Mouse (Mus musculus) CH12.LX (cell line): ENCODE measurements around the gene Fgf12. TPM values are rescaled to one million over a fixed set of nuclear protein-coding genes. Genes with fewer than 3 reads are reported as not detected.
A peak's percentile ranks its signal among the peaks of the same experiment; 100 is the strongest.

Experiments
- DNase-seq: peaks from one replicate; pipeline ENCODE4 v3.0.0-alpha.2; 2013; ENCODE audit errors: extremely low read depth
- H3K27ac ChIP-seq: 2 replicates; pipeline ENCODE4 v1.5.1; 2012; ENCODE audit warnings: low read depth, mild to moderate bottlenecking, control low read depth, moderate library complexity; ENCODE audit not compliant: insufficient read depth
- H3K27me3 ChIP-seq: replicated peaks from 2 replicates; pipeline ENCODE3; 2012; ENCODE audit warnings: inconsistent platforms
- H3K36me3 ChIP-seq, 2 experiments: replicated peaks in 1 of 2; 2 replicates each; pipeline versions ENCODE3 to v1.6.1; 2012; ENCODE audit warnings: inconsistent platforms in 1 of 2, low read length in 1 of 2, mild to moderate bottlenecking in 1 of 2, mixed read lengths in 1 of 2, moderate library complexity in 1 of 2; ENCODE audit not compliant: control insufficient read depth in 1 of 2, insufficient read depth in 1 of 2
- H3K4me1 ChIP-seq, 2 experiments: 2 replicates each; pipeline ENCODE4 v1.6.1; 2012; ENCODE audit warnings: inconsistent platforms in 1 of 2, moderate library complexity in 1 of 2; ENCODE audit not compliant: insufficient read depth in 2 of 2, control insufficient read depth in 1 of 2
- H3K4me2 ChIP-seq: 2 replicates; pipeline ENCODE4 v1.6.1; 2012; ENCODE audit warnings: low read depth, mild to moderate bottlenecking, control low read depth; ENCODE audit not compliant: poor library complexity, insufficient read depth, severe bottlenecking
- H3K4me3 ChIP-seq, 3 experiments: fragments of 150-350 bp in 1 of 3; sonication (generic) in 1 of 3; replicated peaks in 1 of 3; 2 replicates each; pipeline versions ENCODE3 to v1.5.1; 2011 to 2012; ENCODE audit warnings: low read depth in 2 of 3, low read length in 2 of 3, mild to moderate bottlenecking in 2 of 3, moderate library complexity in 2 of 3, control low read depth in 1 of 3, improper control_type of control experiment in 1 of 3, inconsistent platforms in 1 of 3, mixed read lengths in 1 of 3; ENCODE audit not compliant: poor library complexity in 1 of 3
- H3K79me2 ChIP-seq: replicated peaks from 2 replicates; pipeline ENCODE4 v1.6.1; 2012; ENCODE audit warnings: mild to moderate bottlenecking, moderate library complexity; ENCODE audit not compliant: control insufficient read depth, poor library complexity, insufficient read depth, severe bottlenecking; ENCODE audit errors: extremely low read depth
- H3K9ac ChIP-seq: 2 replicates; pipeline ENCODE4 v1.6.1; 2012; ENCODE audit warnings: low read depth, mild to moderate bottlenecking, control low read depth, moderate library complexity; ENCODE audit not compliant: insufficient read depth
- H3K9me3 ChIP-seq: replicated peaks from 2 replicates; pipeline ENCODE3; 2012; ENCODE audit warnings: low read length, inconsistent platforms, mixed read lengths
- CTCF ChIP-seq, 2 experiments: IDR thresholded peaks in 1 of 2; conservative IDR thresholded peaks in 1 of 2; 2 replicates each; pipeline ENCODE4 v1.5.1; 2011 to 2012; ENCODE audit warnings: low read depth in 2 of 2, low read length in 2 of 2, improper control_type of control experiment in 1 of 2, inconsistent platforms in 1 of 2, mild to moderate bottlenecking in 1 of 2, moderate library complexity in 1 of 2
- E2F4 ChIP-seq: IDR thresholded peaks from 2 replicates; pipeline ENCODE4 v1.6.1; 2011; ENCODE audit warnings: low read depth, low read length, improper control_type of control experiment; ENCODE audit not compliant: insufficient replicate concordance
- ELF1 ChIP-seq: IDR thresholded peaks from 2 replicates; pipeline ENCODE4 v1.6.1; 2014; ENCODE audit warnings: low read depth, mild to moderate bottlenecking, inconsistent platforms, low read length, improper control_type of control experiment
- EP300 ChIP-seq: IDR thresholded peaks from 2 replicates; pipeline ENCODE4 v1.6.1; 2011; ENCODE audit warnings: low read length, improper control_type of control experiment
- ETS1 ChIP-seq: conservative IDR thresholded peaks from 2 replicates; pipeline ENCODE4 v1.6.1; 2012; ENCODE audit warnings: low read depth, mild to moderate bottlenecking, inconsistent platforms, low read length, improper control_type of control experiment, moderate library complexity
- GABPA ChIP-seq: IDR thresholded peaks from 2 replicates; pipeline ENCODE4 v1.6.1; 2012; ENCODE audit warnings: low read depth, low read length, improper control_type of control experiment, inconsistent platforms; ENCODE audit not compliant: insufficient replicate concordance
- JUN ChIP-seq: IDR thresholded peaks from 2 replicates; pipeline ENCODE4 v1.6.1; 2011; ENCODE audit warnings: low read depth, mild to moderate bottlenecking, low read length, improper control_type of control experiment, moderate library complexity; ENCODE audit not compliant: insufficient read depth
- JUND ChIP-seq: conservative IDR thresholded peaks from 2 replicates; pipeline ENCODE4 v1.6.1; 2011; ENCODE audit warnings: low read depth, low read length, improper control_type of control experiment
- MAZ ChIP-seq: IDR thresholded peaks from 2 replicates; pipeline ENCODE4 v1.6.1; 2012; ENCODE audit warnings: low read depth, mild to moderate bottlenecking, inconsistent platforms, low read length, improper control_type of control experiment, moderate library complexity
- MXI1 ChIP-seq: IDR thresholded peaks from 2 replicates; pipeline ENCODE4 v1.6.1; 2011; ENCODE audit warnings: mild to moderate bottlenecking, low read depth, low read length, improper control_type of control experiment
- NELFE ChIP-seq: IDR thresholded peaks from 2 replicates; pipeline ENCODE4 v1.6.1; 2011; ENCODE audit warnings: low read depth, low read length, improper control_type of control experiment
- NRF1 ChIP-seq: IDR thresholded peaks from 2 replicates; pipeline ENCODE4 v1.6.1; 2014; ENCODE audit warnings: low read depth, mild to moderate bottlenecking, inconsistent platforms, low read length, improper control_type of control experiment, moderate library complexity
- POLR2A ChIP-seq: IDR thresholded peaks from 2 replicates; pipeline ENCODE4 v1.6.1; 2011; ENCODE audit warnings: low read depth, mild to moderate bottlenecking, improper control_type of control experiment, low read length
- POLR2AphosphoS2 ChIP-seq: IDR thresholded peaks from 2 replicates; pipeline ENCODE4 v1.6.1; 2011; ENCODE audit warnings: low read depth, low read length, improper control_type of control experiment
- RAD21 ChIP-seq: IDR thresholded peaks from 2 replicates; pipeline ENCODE4 v1.6.1; 2011; ENCODE audit warnings: low read depth, mild to moderate bottlenecking, low read length, improper control_type of control experiment, moderate library complexity
- SMC3 ChIP-seq: IDR thresholded peaks from 2 replicates; pipeline ENCODE4 v1.6.1; 2011; ENCODE audit warnings: low read depth, low read length, improper control_type of control experiment
- TCF12 ChIP-seq: IDR thresholded peaks from 2 replicates; pipeline ENCODE4 v1.6.1; 2014; ENCODE audit warnings: low read depth, mild to moderate bottlenecking, inconsistent platforms, low read length, improper control_type of control experiment
- UBTF ChIP-seq: IDR thresholded peaks from 2 replicates; pipeline ENCODE4 v1.6.1; 2012; ENCODE audit warnings: low read depth, mild to moderate bottlenecking, inconsistent platforms, low read length, improper control_type of control experiment, moderate library complexity
- USF1 ChIP-seq: IDR thresholded peaks from 2 replicates; pipeline ENCODE4 v1.6.1; 2014; ENCODE audit warnings: low read depth, mild to moderate bottlenecking, inconsistent platforms, low read length, improper control_type of control experiment
- USF2 ChIP-seq: conservative IDR thresholded peaks from 2 replicates; pipeline ENCODE4 v1.6.1; 2011; ENCODE audit warnings: low read depth, low read length, improper control_type of control experiment
- ZC3H11A ChIP-seq: IDR thresholded peaks from 2 replicates; pipeline ENCODE4 v1.6.1; 2012; ENCODE audit warnings: low read depth, mild to moderate bottlenecking, inconsistent platforms, low read length, improper control_type of control experiment
- ZMIZ1 ChIP-seq: IDR thresholded peaks from 2 replicates; pipeline ENCODE4 v1.6.1; 2012; ENCODE audit warnings: low read depth, mild to moderate bottlenecking, inconsistent platforms, low read length, improper control_type of control experiment
- ZNF384 ChIP-seq: IDR thresholded peaks from 2 replicates; pipeline ENCODE4 v1.6.1; 2012; ENCODE audit warnings: low read depth, low read length, improper control_type of control experiment, inconsistent platforms
- dilution Hi-C: fragments of 300-500 bp; cut with MboI; formaldehyde crosslinking; loops from 2 replicates; pipeline ENCODE4 v1.14.3; 2020; ENCODE audit warnings: low sequenced_read_pairs; ENCODE audit not compliant: extremely low pct_unique_long_range_greater_than_20kb, extremely low pct_ligation_motif_present
- in situ Hi-C: fragments of 300-500 bp; cut with MboI; formaldehyde crosslinking; loops from 3 replicates; pipeline ENCODE4 v1.14.3; 2019; ENCODE audit warnings: low sequenced_read_pairs, low pct_ligation_motif_present, low pct_unique_long_range_greater_than_20kb, mixed read lengths
- polyA plus RNA-seq: library from polyadenylated mRNA; unstranded; fragments of >175 nt; gene quantifications from 2 replicates; pipeline ENCODE4 v1.2.1, GENCODE M21; 2012; ENCODE audit warnings: low read depth; ENCODE audit not compliant: insufficient read length
- total RNA-seq, 2 experiments: library from RNA; depleted of rRNA; stranded (reverse); fragments of 300-350 nt in 1 of 2; fragments of >200 nt in 1 of 2; gene quantifications; 2 replicates each; pipeline ENCODE4 v1.2.3; 2012 to 2014

The Fgf12 gene
- total and polyA plus RNA-seq, 3 experiments, result not detected

DNA sequence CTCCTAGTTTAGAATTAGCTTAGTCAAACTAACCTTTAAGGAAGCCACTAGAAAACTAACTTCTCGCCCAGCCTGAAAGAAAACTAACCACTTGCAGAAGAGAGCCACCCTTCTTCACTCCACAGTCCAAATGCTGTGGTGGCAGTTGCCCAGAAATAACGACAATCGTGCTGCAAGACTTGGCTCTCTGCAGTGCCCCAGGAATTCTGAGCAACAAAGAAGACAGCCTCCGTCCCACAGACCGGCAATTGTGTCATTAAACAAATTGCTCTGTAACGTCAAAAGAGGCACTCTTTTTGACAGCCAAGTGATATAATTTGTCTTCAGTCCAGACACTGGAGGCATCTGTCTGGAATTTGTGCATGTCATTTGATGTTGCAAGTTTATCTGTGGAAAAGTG is 261.2 kb downstream of the Fgf12 start:
- dilution Hi-C loops, result no loop called here
- no peak for TF ChIP-seq ZC3H11A
- no peak overlapping the region for H3K27ac ChIP-seq
- in situ Hi-C loops, result loop anchor here (25.0 kb wide), 1 partner anchor 1029 kb away; no protein-coding TSS in a partner anchor
- no peak for DNase-seq
- H3K36me3 ChIP-seq, result no peaks in the 10 kb centered on the region
- H3K79me2 ChIP-seq, result no peaks in the 10 kb centered on the region
- peaks cover 3% of the 10 kb centered on the region for H3K9me3 ChIP-seq
- no peaks in the 10 kb centered on the region for H3K4me1 ChIP-seq
- H3K27me3 ChIP-seq, result no peaks in the 10 kb centered on the region
- H3K9ac ChIP-seq, result no peak overlapping the region
- H3K4me2 ChIP-seq, result no peak overlapping the region
- no peak overlapping the region for H3K4me3 ChIP-seq

DNA sequence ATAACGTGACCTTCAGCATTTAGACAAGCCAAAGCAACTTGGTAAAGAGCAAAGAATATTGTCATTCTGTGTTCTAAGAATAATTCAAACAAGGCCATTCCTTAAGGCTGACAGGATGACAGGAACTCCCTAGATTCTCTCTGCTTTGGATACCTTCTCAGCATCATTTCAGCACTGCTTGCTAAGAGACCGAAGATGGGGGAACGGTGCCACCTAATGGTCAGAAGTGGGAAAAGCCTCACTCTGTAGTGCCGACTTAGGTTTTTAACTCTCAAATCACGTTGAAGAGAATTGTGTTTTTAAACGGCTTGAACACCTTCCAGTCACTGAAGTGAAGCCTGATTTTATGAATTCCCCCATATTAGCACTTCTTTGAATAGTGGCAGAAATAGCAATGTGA is 262.4 kb downstream of the Fgf12 start:
- Histone ChIP-seq H3K27ac (no peak overlapping the region), H3K4me1 (no peaks in the 10 kb centered on the region), H3K27me3 (no peaks in the 10 kb centered on the region), H3K9me3 (peaks cover 3% of the 10 kb centered on the region), H3K36me3 (no peaks in the 10 kb centered on the region), H3K9ac (no peak overlapping the region), H3K4me2 (no peak overlapping the region), H3K79me2 (no peaks in the 10 kb centered on the region), H3K4me3 (no peak overlapping the region)
- DNase-seq, result peak; percentile 79
- TF ChIP-seq E2F4, result no peak
- 0 out of 2 replicates have a peak, but pooled peaks have one; percentile 19 for TF ChIP-seq ZC3H11A
- TF ChIP-seq SMC3, result peak; percentile 65
- peak; percentile 90 for TF ChIP-seq RAD21
- TF ChIP-seq UBTF, result no peak
- TF ChIP-seq CTCF (conservative IDR thresholded peaks at IDR 0.05 in 1 of 2, IDR thresholded peaks at IDR 0.05 in 1 of 2; ENCODE audit: low read depth in 2 of 2, low read length in 2 of 2), result peak; percentile 80
- no peak for TF ChIP-seq ZMIZ1
- in situ Hi-C loops, result loop anchor here (25.0 kb wide), 1 partner anchor 1028 kb away; no protein-coding TSS in a partner anchor
- dilution Hi-C loops, result no loop called here

DNA sequence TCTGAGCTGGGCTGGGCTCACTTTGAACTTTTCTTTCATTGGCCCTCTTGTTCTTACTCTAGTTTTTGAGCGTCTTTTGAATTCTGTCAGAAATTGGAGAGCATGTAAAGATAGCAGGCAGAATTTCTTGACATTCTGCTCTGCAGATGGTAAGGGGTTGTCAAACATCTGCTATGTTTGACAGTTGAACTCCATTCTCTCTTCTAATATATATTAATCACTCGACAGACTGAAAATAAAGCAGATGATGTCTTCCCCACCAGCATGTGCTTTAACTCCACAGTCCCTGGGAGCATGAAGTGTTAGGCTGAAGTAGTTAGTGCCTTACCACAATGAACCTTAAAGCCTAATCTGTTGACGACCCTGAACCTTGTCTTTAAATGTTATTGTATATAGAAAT is 267.9 kb downstream of the Fgf12 start:
- in situ Hi-C loops, result loop anchor here (25.0 kb wide), 1 partner anchor 1023 kb away; no protein-coding TSS in a partner anchor

More for the DNA sequence above, 267.9 kb downstream of the Fgf12 start:
- Histone ChIP-seq H3K36me3 (no peaks in the 10 kb centered on the region), H3K27me3 (no peaks in the 10 kb centered on the region), H3K4me3 (no peak overlapping the region), H3K79me2 (no peaks in the 10 kb centered on the region), H3K4me1 (no peaks in the 10 kb centered on the region), H3K9me3 (no peaks in the 10 kb centered on the region), H3K4me2 (no peak overlapping the region), H3K9ac (no peak overlapping the region), H3K27ac (no peak overlapping the region)
- TF ChIP-seq TCF12 (no peak), MAZ (no peak), ETS1 (no peak), ELF1 (no peak), USF2 (no peak), GABPA (no peak), ZNF384 (no peak), EP300 (no peak), ZMIZ1 (no peak), MXI1 (no peak), JUND (no peak), JUN (no peak), RAD21 (no peak), NELFE (no peak), E2F4 (no peak), POLR2A (no peak), NRF1 (no peak), POLR2AphosphoS2 (no peak), USF1 (no peak), SMC3 (no peak)
- no peak for DNase-seq
- dilution Hi-C loops, result no loop called here
